Mouse (Mus musculus) B cell, adult 2 months (primary cell): ENCODE data around the gene Lypd1.

ENCODE experiments used
- DNase-seq, 2 experiments: peaks; one replicate each; pipeline ENCODE4 v3.0.0; 2022

Gene Lypd1

DNA sequence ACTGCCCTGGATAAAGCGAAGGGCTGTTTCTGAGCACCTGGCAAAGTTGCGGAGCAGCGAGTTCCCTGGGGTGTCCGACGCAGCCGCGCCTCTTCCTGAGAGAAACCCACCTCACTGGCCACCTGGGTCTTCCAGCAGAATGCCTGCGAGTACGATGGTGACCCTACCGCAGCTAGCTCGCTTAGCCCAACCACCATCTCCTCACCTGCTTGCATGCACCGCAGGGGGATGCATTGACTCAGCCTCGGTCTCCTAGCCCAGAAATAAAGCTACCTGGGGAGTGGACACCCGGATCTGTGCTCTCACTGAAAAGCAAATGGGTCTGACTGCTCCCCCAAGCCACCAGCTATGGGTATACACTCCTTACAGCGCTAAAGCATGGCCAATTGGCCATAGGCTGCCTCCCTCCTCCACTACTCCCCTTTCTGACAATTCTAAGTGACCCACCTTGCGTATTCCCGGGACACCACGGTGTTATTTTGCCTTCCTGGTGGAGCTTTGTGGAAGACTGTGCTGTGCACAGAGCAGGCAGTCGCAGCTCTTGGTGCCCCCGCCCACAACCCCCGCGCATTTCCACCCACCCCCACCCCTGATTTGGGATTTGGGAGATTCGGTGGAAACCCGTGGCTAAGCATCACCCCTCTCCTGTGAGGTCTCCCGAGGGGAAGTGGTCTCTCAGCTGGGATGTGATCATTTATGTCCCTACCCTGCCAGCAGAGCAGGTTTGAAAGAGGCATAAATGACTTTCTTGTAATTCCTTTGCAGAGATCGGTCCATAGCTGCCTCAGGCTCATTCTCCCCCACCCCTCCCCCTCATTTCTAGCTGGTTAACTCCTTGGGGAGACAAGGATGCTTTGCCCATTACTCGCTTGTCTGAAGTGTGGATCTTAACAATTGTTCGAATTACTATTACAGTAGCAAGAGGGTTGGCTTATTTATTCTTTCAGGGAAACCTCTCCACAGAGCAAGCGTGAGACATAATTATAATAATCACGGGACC, at the start of gene Lypd1:
Gene Lypd1 (minus strand): TSS at position 501 of the 1,000 bp plus-strand sequence.
- no peak for DNase-seq

DNA sequence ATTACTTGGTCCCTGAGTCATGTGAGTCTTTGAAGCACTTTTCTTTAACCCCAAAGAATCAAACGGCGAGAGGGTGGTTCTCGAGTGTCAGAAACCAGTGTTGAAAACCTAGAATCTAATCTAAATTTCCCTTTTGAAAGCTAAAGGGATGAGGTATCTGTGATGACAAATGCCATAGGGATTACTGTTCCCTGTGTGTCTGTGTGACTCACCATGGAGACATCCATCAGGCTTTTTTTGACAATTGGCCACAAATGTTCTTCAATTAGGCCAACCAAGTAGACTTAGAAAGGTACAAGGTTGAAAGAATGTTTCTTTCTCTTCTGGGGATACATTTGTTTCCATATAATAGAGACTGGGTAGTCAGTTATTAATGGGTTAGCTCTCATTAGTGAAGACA, 38.1 kb upstream of the Lypd1 start:
- DNase-seq = no peak

DNA sequence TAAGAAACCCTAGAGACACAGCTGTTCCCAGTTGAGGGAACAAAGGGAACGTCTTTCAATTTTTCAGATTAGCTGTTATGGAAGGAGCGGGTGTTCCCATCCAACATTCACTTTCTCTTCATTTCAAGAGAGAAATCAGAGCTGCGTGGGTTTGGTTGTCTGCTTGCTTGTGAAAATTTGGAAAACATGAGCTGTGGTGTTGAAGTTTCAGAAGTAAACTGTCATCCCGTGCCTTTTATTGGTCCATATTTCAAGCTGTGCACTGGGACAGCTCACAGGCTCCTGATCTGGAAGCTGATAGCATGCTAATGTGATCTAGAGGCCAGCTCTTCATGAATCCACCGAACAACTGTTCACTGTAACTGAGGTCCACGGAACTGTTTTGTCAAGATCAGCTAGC, 36.2 kb upstream of the Lypd1 start:
- no peak for DNase-seq

GRCm38 (mm10) chr1:125945136-125945535, 32.2 kb upstream of the Lypd1 start:
- no peak for DNase-seq

DNA sequence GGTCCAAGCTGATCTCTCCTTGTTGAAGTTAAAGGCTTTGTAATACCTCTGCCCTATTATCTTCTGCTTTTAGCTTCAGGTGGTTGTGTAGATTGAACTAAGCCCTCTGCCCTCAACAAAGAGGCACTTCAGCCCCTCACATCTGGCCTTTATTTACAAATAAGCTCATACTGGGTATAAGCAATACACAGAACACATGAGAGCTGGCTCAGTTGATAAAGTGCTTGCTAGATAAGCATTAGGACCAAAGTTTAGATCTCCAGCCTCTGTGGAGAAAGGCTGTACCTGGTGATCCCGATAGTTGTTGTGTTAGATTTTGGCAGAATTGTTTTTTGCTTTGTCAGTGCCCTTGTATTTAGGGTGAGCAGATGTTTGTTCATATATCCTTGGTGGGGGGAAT, 30.4 kb upstream of the Lypd1 start:
- DNase-seq = no peak

DNA sequence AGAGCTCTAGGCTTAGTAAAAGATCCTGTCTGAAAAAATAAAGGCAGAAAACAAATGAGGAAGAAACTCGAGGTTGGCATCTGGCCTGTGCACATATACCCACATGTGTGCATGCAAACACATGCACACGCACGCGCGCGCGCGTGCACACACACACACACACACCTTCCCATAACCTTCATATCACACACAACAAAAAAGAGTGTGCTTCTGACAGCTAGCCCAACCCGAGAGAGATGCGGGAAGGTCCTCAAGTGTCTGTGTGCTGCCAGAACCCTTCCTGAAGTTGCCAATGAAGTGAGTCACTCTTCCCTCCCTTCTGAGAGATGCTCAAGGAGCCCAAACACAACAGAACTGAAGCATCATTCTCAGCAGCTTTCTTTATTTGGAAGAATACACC, 12.6 kb upstream of the Lypd1 start:
- no peak for DNase-seq

DNA sequence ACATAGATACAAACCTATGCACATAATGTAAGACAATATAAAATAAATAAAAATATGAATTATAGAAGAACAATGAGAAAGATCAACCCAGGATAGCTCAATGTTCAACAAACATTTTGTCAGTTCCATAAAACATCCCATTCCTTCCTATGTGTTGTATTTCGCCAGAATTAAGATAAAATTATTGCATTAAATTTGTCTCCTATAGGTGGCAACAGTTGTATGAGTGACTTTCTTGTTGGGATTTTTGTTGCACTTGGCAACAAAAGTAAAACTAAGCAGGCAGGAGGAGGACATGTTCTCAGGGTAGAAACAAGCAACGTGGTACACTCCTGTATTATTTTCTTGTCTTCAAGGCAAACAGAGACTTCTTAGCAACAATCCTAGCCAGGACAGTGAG, 10.2 kb upstream of the Lypd1 start:
- no peak for DNase-seq

DNA sequence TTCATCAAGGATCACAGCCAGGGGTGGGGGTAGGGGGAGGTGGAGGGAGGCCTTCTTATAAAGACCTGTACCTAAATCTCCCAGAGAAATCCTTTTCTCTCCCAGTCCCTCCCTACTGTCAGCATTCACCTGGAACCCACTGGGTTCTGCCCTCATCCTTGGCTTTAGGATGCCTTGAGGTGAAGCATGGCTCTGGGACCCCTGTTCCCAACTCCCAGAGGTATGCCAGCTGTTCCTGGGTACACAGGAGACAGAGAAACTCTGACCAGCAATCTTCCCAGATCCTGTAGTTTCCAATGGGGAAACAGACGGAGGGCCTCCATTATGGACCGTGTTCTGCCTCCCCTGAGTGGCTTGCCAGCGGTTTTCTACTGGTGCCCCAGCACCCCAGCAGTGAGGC, 7.8 kb upstream of the Lypd1 start:
- no peak for DNase-seq

- DNase-seq = no peak
These were observed 928 bp downstream of the Lypd1 start for GRCm38 (mm10) chr1:125911901-125912445.

DNA sequence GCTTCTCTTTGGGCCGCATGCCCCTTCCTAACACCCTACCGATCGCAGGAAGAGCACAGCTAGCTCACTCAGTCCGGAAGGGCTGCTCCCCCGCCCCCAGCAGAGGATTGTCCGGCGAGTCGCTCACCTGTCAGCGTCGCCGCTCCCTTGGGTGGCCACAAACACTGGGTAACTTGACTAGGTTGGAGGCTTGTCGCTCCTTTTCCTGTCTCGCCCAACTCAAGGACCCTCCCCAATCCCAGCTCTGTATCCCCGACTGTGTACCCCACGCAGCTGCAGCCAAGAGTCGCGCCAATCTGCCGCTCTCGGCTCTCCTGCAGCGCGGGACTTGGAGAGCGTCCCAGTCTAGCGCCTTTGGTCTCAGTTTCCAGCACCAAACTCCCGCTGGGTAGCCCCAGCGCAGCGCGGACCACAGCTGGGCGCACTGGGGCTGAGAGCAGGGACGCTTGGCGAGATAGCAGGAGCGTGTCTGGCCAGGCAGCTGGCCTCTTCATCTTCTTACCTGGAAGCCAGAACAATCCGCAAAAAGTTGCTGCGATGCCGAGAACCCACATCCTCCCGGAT, 1.5 kb downstream of the Lypd1 start:
- no peak for DNase-seq

DNA sequence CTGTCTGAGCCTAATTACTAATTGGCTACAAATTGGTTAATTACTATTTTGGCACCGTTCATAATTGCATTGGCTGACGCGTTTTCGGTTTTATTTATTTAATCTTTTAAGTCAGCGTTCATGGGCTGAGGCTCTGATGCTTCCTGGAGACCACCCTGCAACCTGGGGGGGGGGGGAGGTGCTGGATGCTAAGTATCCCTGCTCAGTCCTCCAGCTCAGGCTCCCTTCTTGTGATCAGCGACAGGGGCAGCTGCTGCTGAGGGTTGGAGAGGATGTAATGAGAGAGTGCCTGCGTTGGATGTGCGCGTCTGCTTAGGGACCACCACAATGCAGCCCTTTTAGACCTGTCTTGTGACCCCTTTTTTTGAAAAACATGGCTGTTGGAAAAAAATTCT, 2.0 kb downstream of the Lypd1 start:
- no peak for DNase-seq

GRCm38 (mm10) chr1:125910211-125910870, 2.6 kb downstream of the Lypd1 start:
- no peak for DNase-seq

- DNase-seq = no peak
These were observed 19.7 kb downstream of the Lypd1 start for GRCm38 (mm10) chr1:125893158-125893557.

DNA sequence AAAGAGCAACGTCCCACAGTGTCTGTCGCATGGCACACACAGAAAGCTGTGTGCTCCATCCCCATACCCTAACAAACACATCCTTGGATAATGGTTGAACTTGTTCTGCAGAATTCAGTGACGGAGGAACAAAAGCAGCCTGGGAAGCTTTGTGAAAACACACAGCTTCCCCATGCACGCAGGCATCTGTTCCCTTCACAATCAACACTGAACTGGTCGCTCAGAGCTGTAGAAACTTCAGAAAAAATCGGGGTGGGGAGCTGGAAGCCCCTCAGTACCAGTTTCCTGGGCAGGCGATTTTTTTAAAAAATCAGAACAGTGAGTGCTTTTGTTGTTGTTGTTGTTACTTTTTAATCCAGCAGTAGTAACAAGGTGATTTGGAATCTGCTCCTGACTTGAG, 42.8 kb downstream of the Lypd1 start:
- DNase-seq = no peak

DNA sequence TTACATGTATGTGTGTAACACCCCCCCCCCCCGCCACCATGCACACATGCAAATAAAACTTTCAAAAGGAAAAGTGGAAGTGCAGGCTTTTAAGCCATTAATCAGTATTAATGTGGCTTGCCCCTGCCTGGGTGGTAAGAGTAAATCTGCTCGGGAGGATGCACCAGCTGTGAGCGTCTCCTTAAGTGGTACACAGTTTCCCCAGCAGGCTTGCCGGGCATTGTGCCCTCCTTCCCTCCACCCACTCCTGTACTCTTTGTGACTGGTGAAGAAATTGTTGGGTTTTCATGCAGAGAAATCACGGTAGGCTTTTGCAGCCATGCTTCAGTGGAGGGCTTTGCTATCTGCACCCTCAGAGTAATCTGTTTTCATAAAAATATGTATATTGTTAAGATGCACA, 54.3 kb downstream of the Lypd1 start:
- DNase-seq = no peak

DNA sequence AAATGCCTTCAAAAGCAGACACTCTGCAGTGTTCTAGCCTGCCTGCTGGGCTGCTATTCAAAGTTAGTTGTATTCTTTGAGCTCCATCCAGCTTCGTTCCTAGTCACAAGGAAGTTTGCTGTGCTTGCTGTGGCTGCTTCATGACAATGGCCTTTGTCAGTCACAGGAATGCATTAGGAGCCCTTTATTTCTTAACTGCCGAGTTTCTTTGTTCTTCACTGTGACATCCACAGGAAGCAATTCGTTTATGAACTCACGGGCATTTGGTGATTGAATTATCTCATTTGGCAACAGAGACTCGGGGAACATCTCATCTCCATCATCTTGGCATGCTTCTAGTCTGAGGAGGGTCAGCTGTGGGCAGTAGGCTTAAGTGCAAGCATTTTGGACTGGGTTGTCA, 58.3 kb downstream of the Lypd1 start:
- DNase-seq = no peak

GRCm38 (mm10) chr1:125839746-125840392, 73.0 kb downstream of the Lypd1 start:
- DNase-seq = no peak

DNA sequence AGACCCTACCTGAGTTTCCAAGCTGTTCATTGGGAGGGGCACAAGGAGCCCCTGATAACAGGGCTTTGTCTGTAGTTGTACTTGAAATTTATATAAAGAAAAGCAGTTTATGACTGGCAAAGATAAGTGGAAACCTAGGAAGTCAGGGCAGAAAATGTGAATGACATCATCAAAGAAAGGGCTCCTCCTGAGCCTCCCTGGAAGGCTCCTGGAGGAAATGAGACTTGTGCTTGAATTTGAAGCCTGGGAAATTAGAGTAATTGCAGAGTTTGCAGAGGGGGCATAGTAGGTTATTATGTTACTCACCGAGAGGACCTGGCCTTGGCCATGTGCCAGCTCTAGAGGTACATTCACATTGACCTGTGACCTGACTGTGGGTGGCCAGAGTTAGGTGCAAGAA, 75.4 kb downstream of the Lypd1 start:
- no peak for DNase-seq

GRCm38 (mm10) chr1:125823611-125824010, 89.3 kb downstream of the Lypd1 start:
- no peak for DNase-seq

DNA sequence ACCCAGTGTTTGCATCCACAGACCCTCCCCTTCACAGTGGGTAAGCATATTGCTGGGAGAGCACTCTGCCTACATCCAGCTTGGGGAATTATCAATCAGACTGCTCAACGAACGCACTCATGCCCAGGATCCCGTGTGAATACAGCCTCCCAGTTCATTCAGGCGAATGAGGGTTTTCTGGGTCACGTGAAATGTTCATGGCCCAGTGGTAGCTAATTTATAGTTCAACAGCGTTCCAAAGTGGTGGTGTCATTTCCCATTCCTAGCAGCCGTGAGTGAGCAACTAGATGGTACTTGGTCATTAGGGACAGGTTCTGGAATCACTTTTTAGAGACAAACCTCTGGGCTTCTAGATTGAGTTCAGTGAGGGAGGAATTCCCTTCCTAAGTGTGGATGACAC, 91.8 kb downstream of the Lypd1 start:
- DNase-seq = no peak
